In the genomic region with DNA sequence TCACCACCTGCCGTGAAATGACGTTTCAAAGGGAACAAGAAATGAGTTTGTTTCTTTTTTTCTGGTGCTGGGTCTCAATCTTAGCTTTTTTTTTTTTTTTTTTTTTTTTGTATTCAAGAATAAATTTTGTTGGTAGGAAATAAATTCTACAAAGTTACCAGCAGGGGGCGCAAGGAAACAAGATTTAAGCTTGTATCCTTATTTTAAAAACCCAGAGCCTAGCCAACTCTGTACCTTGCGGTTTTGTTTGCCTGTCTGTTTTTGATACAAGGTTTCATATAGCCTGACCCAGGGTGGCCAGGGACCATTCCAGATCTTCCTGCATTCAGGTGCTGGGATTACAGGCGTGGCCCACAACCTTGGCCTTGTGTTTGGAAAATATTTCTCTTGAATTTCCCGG, we compare ENCODE assay signal across 9 mouse cellular contexts. TPM values are rescaled to one million over a fixed set of nuclear protein-coding genes. Genes with fewer than 3 reads are reported as not detected.
DNase-seq lines count a peak whose midpoint lies in the region; ATAC-seq and TF ChIP-seq lines count a peak whose summit lies in the region.
"Had no signal": no experiment of that assay in that cellular context is flagged by ENCODE, and none has a peak within 500 bp of the region (broad histone marks: within the 10 kb centered on the region; RNA-seq: fewer than 3 reads in every experiment).

No protein-coding gene starts in this region.

- H3K9ac ChIP-seq in forebrain, postnatal 0 days, result no peak overlapping the region
- no peak overlapping the region for H3K9ac ChIP-seq in forebrain, embryonic 12.5 days
- H3K9ac ChIP-seq in stomach, postnatal 0 days (ENCODE audit: low read length), result no peak overlapping the region

- H3K4me3 ChIP-seq in forebrain, postnatal 0 days (ENCODE audit: low read depth, low read length), result no peak overlapping the region
- no peak overlapping the region for H3K4me3 ChIP-seq in forebrain, embryonic 12.5 days (replicated peaks)
- H3K4me3 ChIP-seq in stomach, postnatal 0 days (ENCODE audit: low read depth, low read length), result no peak overlapping the region

- no peaks in the 10 kb centered on the region for H3K9me3 ChIP-seq in forebrain, postnatal 0 days (ENCODE audit: low read length)
- no peaks in the 10 kb centered on the region for H3K9me3 ChIP-seq in forebrain, embryonic 12.5 days
- no peaks in the 10 kb centered on the region for H3K9me3 ChIP-seq in stomach, postnatal 0 days (ENCODE audit: control insufficient read depth, low read length)

- no peaks in the 10 kb centered on the region for H3K4me1 ChIP-seq in forebrain, postnatal 0 days (ENCODE audit: insufficient read depth)
- 0 out of 2 replicates have a peak, but pooled peaks cover 2% of the 10 kb centered on the region for H3K4me1 ChIP-seq in forebrain, embryonic 12.5 days
- no peaks in the 10 kb centered on the region for H3K4me1 ChIP-seq in stomach, postnatal 0 days (replicated peaks; ENCODE audit: control insufficient read depth, insufficient read depth)

- H3K36me3 ChIP-seq in forebrain, postnatal 0 days (ENCODE audit: insufficient read depth), result no peaks in the 10 kb centered on the region
- no peaks in the 10 kb centered on the region for H3K36me3 ChIP-seq in forebrain, embryonic 12.5 days (replicated peaks)
- no peaks in the 10 kb centered on the region for H3K36me3 ChIP-seq in stomach, postnatal 0 days (ENCODE audit: control insufficient read depth, insufficient read depth, low read length)

- DNase-seq in forebrain, postnatal 0 days, result peak; percentile 91
- peak; percentile 12 for DNase-seq in ovary, postnatal 36 days (ENCODE audit: low spot score)
- no peak for DNase-seq in ovary, postnatal 10 days (ENCODE audit: low spot score)
- DNase-seq in cerebellum, adult 9-11 months, result peak; percentile 78
- peak; percentile 95 for DNase-seq in induced T-regulatory cell, adult 2 months (ENCODE audit: low read depth)
- DNase-seq in stomach, postnatal 0 days (ENCODE audit: low spot score), result peak; percentile 63

- ATAC-seq in forebrain, postnatal 0 days, result no peak
- ATAC-seq in forebrain, embryonic 12.5 days (ENCODE audit: low FRiP score), result no peak
- peak; percentile 38 for ATAC-seq in megakaryocyte, adult 5-6 weeks (ENCODE audit: poor library complexity, severe bottlenecking)
- ATAC-seq in stomach, postnatal 0 days (ENCODE audit: low FRiP score, low TSS enrichment), result no peak

- peak; percentile 65 for TF ChIP-seq CTCF in forebrain, postnatal 0 days (IDR thresholded peaks at IDR 0.05; ENCODE audit: low read depth)
- TF ChIP-seq CTCF in stomach, postnatal 0 days (IDR thresholded peaks at IDR 0.05; ENCODE audit: low read depth), result peak; percentile 72

- no peak overlapping the region for H3K4me2 ChIP-seq in forebrain, postnatal 0 days (ENCODE audit: low read depth)
- no peak overlapping the region for H3K4me2 ChIP-seq in forebrain, embryonic 12.5 days
- no peak overlapping the region for H3K4me2 ChIP-seq in stomach, postnatal 0 days (replicated peaks; ENCODE audit: low read depth)

- H3K27me3 ChIP-seq in forebrain, postnatal 0 days (ENCODE audit: insufficient read depth, low read length), result no peaks in the 10 kb centered on the region
- no peaks in the 10 kb centered on the region for H3K27me3 ChIP-seq in forebrain, embryonic 12.5 days
- H3K27me3 ChIP-seq in stomach, postnatal 0 days (ENCODE audit: control insufficient read depth, insufficient read depth, low read length), result no peaks in the 10 kb centered on the region

- no peak overlapping the region for H3K27ac ChIP-seq in forebrain, postnatal 0 days (ENCODE audit: low read depth, low read length)
- H3K27ac ChIP-seq in forebrain, embryonic 12.5 days, result no peak overlapping the region
- H3K27ac ChIP-seq in stomach, postnatal 0 days (replicated peaks), result no peak overlapping the region

- WGBS in forebrain, postnatal 0 days, result 28% methylated on average over 6 of the region's 6 CpGs
- 31% methylated on average over 6 of the region's 6 CpGs for WGBS in forebrain, embryonic 12.5 days
- WGBS in stomach, postnatal 0 days, result 22% methylated on average over 6 of the region's 6 CpGs

- no peak for TF ChIP-seq EP300 in stomach, postnatal 0 days (optimal IDR thresholded peaks at IDR 0.05)

RNA-seq across cellular contexts. Expression of gene Tmem120b, which starts 4.0 kb away (rescaled TPM):
- total RNA-seq in forebrain, postnatal 0 days (2014; rRNA removed), result 18.0 and 18.1 TPM in 2 replicates
- 21.2 and 22.2 TPM in 2 replicates for polyA plus RNA-seq in forebrain, postnatal 0 days (2015; fragmentation: Nextera tagmentation; extraction: Ambion mirVana)
- 9.0 and 9.7 TPM in 2 replicates for polyA plus RNA-seq in forebrain, embryonic 12.5 days (2016; fragmentation: Nextera tagmentation; extraction: Ambion mirVana)
- 0.87 and 2.5 TPM in 2 replicates for total RNA-seq in megakaryocyte, adult 5-6 weeks (2015)
- total RNA-seq in megakaryocyte, adult 5-6 weeks (2017), result 0.29 and 1.3 TPM in 2 replicates
- 8.0 and 9.1 TPM in 2 replicates for polyA plus RNA-seq in stomach, postnatal 0 days (2015; fragmentation: Nextera tagmentation; extraction: Ambion mirVana)

RNA-seq across cellular contexts. Expression of gene Morn3, which starts 17.4 kb away (rescaled TPM):
- total RNA-seq in forebrain, postnatal 0 days (2014; rRNA removed), result 0.23 TPM in 1 of 2 replicates, not detected in the other
- 1.1 and 1.5 TPM in 2 replicates for polyA plus RNA-seq in forebrain, postnatal 0 days (2015; fragmentation: Nextera tagmentation; extraction: Ambion mirVana)
- polyA plus RNA-seq in forebrain, embryonic 12.5 days (2016; fragmentation: Nextera tagmentation; extraction: Ambion mirVana), result 0.50 TPM in 1 of 2 replicates, not detected in the other
- total RNA-seq in megakaryocyte, adult 5-6 weeks (2015), result not detected in 2 replicates
- total RNA-seq in megakaryocyte, adult 5-6 weeks (2017), result not detected in 2 replicates
- 0.41 TPM in 1 of 2 replicates, not detected in the other for polyA plus RNA-seq in stomach, postnatal 0 days (2015; fragmentation: Nextera tagmentation; extraction: Ambion mirVana)
- total RNA-seq: layer of hippocampus, adult 8-10 months had no signal

RNA-seq across cellular contexts. Expression of gene Orai1, which starts 49.3 kb away (rescaled TPM):
- total RNA-seq in forebrain, postnatal 0 days (2014; rRNA removed), result 13.8 and 19.4 TPM in 2 replicates
- polyA plus RNA-seq in forebrain, postnatal 0 days (2015; fragmentation: Nextera tagmentation; extraction: Ambion mirVana), result 10.7 and 14.4 TPM in 2 replicates
- 10.4 and 11.4 TPM in 2 replicates for polyA plus RNA-seq in forebrain, embryonic 12.5 days (2016; fragmentation: Nextera tagmentation; extraction: Ambion mirVana)
- 80.5 and 87.4 TPM in 2 replicates for total RNA-seq in megakaryocyte, adult 5-6 weeks (2015)
- total RNA-seq in megakaryocyte, adult 5-6 weeks (2017), result 21.0 and 21.8 TPM in 2 replicates
- polyA plus RNA-seq in stomach, postnatal 0 days (2015; fragmentation: Nextera tagmentation; extraction: Ambion mirVana), result 29.6 TPM in 2 replicates
